ENCODE assay signal across 11 mouse cellular contexts in the genomic region with DNA sequence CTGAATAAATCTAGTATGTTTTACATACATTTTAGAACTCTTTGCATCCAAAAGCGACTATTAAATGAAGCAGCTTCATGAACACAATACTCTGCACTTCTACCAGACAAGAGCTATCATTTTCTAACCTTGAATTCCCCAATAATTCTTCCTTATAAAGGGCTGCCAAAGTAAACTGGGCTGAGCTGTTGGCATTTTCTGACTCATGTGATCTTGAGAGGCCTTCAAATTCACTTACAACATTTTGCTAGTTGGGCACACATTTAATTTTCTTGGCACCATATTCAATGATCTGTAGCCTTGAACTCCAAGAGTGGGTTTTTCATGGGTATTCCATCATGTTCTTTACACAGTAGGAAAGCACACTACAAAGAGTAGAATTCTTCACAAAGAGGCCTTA.
"Had no signal": no experiment of that assay in that cellular context is flagged by ENCODE, and none has a peak within 500 bp of the region (broad histone marks: within the 10 kb centered on the region; RNA-seq: fewer than 3 reads in every experiment).

No protein-coding gene starts in this region.

- DNase-seq: lung, adult 18-20 months; lung, embryonic 14.5 days; lung, postnatal 10 days; lung, postnatal 4 days; midbrain, embryonic 14.5 days; retina, postnatal 1 day; right cerebral cortex, adult 18-20 months; right cerebral cortex, postnatal 14 days; thymus, adult 18-20 months; thymus, postnatal 14 days; thymus, postnatal 36 days had no signal
